ENCODE assay signal across 18 mouse cellular contexts in genomic region chr11:4297753-4298152, GRCm38 (mm10). TPM values are rescaled to one million over a fixed set of nuclear protein-coding genes. Genes with fewer than 3 reads are reported as not detected.
DNase-seq lines count a peak whose midpoint lies in the region; ATAC-seq and TF ChIP-seq lines count a peak whose summit lies in the region.
"Had no signal": no experiment of that assay in that cellular context is flagged by ENCODE, and none has a peak within 500 bp of the region (broad histone marks: within the 10 kb centered on the region; RNA-seq: fewer than 3 reads in every experiment).

No protein-coding gene starts in this region.

- DNase-seq in heart, adult 9 months (ENCODE audit: low spot score in 2 of 2), result peak; percentile 49 to 57
- DNase-seq in heart, postnatal 36 days, result no peak
- no peak for DNase-seq in lung, adult 2 months
- no peak for DNase-seq in G1E (ENCODE audit: low spot score)
- DNase-seq in lung, postnatal 36 days, result peak; percentile 43
- no peak for DNase-seq in forebrain, embryonic 10.5 days (ENCODE audit: extremely low spot score, low spot score)
- DNase-seq in testis, postnatal 10 days (ENCODE audit: low spot score), result no peak
- DNase-seq: cerebellum, adult 18-20 months; kidney, adult 2 months; layer of hippocampus, adult 9-11 months; midbrain, embryonic 14.5 days; right cerebral cortex, postnatal 25 days had no signal

- no peak overlapping the region for H3K27ac ChIP-seq in lung, embryonic 15.5 days
- H3K27ac ChIP-seq in forebrain, embryonic 10.5 days, result no peak overlapping the region
- H3K27ac ChIP-seq: embryonic facial prominence, embryonic 15.5 days; forebrain, embryonic 15.5 days had no signal

- H3K4me1 ChIP-seq in lung, embryonic 15.5 days, result peaks cover 60% of the 10 kb centered on the region
- H3K4me1 ChIP-seq in lung, adult 2 months (ENCODE audit: control insufficient read depth, insufficient read depth, low read length), result peaks cover 4% of the 10 kb centered on the region; the same call in 1 of the 2 replicates
- H3K4me1 ChIP-seq in G1E (ENCODE audit: insufficient read depth, low read depth, low read length), result peaks cover 85% of the 10 kb centered on the region
- H3K4me1 ChIP-seq in forebrain, embryonic 10.5 days, result peaks cover 42% of the 10 kb centered on the region

- H3K4me2 ChIP-seq in lung, embryonic 15.5 days, result no peak overlapping the region
- H3K4me2 ChIP-seq: embryonic facial prominence, embryonic 15.5 days; forebrain, embryonic 15.5 days had no signal

- H3K4me3 ChIP-seq in lung, embryonic 15.5 days, result no peak overlapping the region
- no peak overlapping the region for H3K4me3 ChIP-seq in lung, adult 2 months (replicated peaks; ENCODE audit: extremely low read depth, low read depth, low read length)
- no peak overlapping the region for H3K4me3 ChIP-seq in G1E (ENCODE audit: low read depth, low read length)
- H3K4me3 ChIP-seq in forebrain, embryonic 10.5 days, result no peak overlapping the region
- H3K4me3 ChIP-seq: embryonic facial prominence, embryonic 15.5 days; forebrain, embryonic 15.5 days; heart, adult 2 months had no signal

- WGBS in lung, embryonic 15.5 days, result 40% methylated on average over 3 of the region's 3 CpGs
- 46% methylated on average over 3 of the region's 3 CpGs for WGBS in lung, adult 2 months
- whole genome bisulfite sequencing in forebrain, embryonic 10.5 days, result 83% methylated on average over 3 of the region's 3 CpGs

- no peaks in the 10 kb centered on the region for H3K9me3 ChIP-seq in lung, embryonic 15.5 days
- no peaks in the 10 kb centered on the region for H3K9me3 ChIP-seq in G1E (replicated peaks)
- no peaks in the 10 kb centered on the region for H3K9me3 ChIP-seq in forebrain, embryonic 10.5 days
- H3K9me3 ChIP-seq: embryonic facial prominence, embryonic 15.5 days; forebrain, embryonic 15.5 days had no signal

- intact Hi-C loops in heart, postnatal 36 days (cut with DNase I), result no loop called here

- no peak for TF ChIP-seq POLR2A in lung, adult 2 months (IDR thresholded peaks at IDR 0.05; ENCODE audit: borderline replicate concordance, extremely low read depth, low read depth, low read length)

- no peaks in the 10 kb centered on the region for H3K36me3 ChIP-seq in lung, embryonic 15.5 days
- H3K36me3 ChIP-seq in G1E (replicated peaks), result no peaks in the 10 kb centered on the region
- H3K36me3 ChIP-seq in forebrain, embryonic 10.5 days (replicated peaks), result no peaks in the 10 kb centered on the region
- H3K36me3 ChIP-seq: embryonic facial prominence, embryonic 15.5 days; forebrain, embryonic 15.5 days had no signal

- peak; percentile 76; the same call in 1 of the 2 replicates for ATAC-seq in lung, embryonic 15.5 days (ENCODE audit: borderline replicate concordance, extremely low read depth, low FRiP score, low TSS enrichment)
- ATAC-seq in G1E (ENCODE audit: extremely low read depth, insufficient number of reproducible peaks, low FRiP score, poor library complexity, severe bottlenecking), result peak; percentile 66
- ATAC-seq: forebrain, embryonic 15.5 days; hindbrain, embryonic 16.5 days had no signal

- no peak overlapping the region for H3K9ac ChIP-seq in lung, embryonic 15.5 days
- H3K9ac ChIP-seq: embryonic facial prominence, embryonic 15.5 days; forebrain, embryonic 15.5 days had no signal

- H3K27me3 ChIP-seq in lung, embryonic 15.5 days, result peaks cover 23% of the 10 kb centered on the region
- peaks cover 19% of the 10 kb centered on the region for H3K27me3 ChIP-seq in G1E (ENCODE audit: insufficient read depth, low read length)
- H3K27me3 ChIP-seq in forebrain, embryonic 10.5 days (ENCODE audit: poor library complexity, severe bottlenecking), result peaks cover 39% of the 10 kb centered on the region
- H3K27me3 ChIP-seq: embryonic facial prominence, embryonic 15.5 days; forebrain, embryonic 15.5 days had no signal

- TF ChIP-seq CTCF in lung, adult 2 months (IDR thresholded peaks at IDR 0.05; ENCODE audit: insufficient read depth, low read length), result no peak
- no peak for TF ChIP-seq CTCF in G1E (IDR thresholded peaks at IDR 0.05; ENCODE audit: low read depth, low read length)

RNA-seq across cellular contexts. Expression of gene Lif, which starts 40.4 kb away (rescaled TPM):
- total RNA-seq in heart, postnatal 36 days (2021), result under 1 TPM; 0.16 to 0.50 TPM
- polyA plus RNA-seq in lung, embryonic 15.5 days (2015; fragmentation: Nextera tagmentation; extraction: Ambion mirVana), result 0.19 and 0.32 TPM in 2 replicates
- 3.5 and 4.9 TPM in 2 replicates for polyA plus RNA-seq in lung, adult 2 months (2012; rRNA removed)
- 0.75 TPM in 1 of 2 replicates, not detected in the other for total RNA-seq in G1E (2014; fragmentation: Nextera tagmentation)
- 1.0 and 1.2 TPM in 2 replicates for total RNA-seq in G1E (2017)
- 0.02 and 0.12 TPM in 2 replicates for polyA plus RNA-seq in G1E (2012)
- 0.11 TPM in 1 of 2 replicates, not detected in the other for polyA plus RNA-seq in forebrain, embryonic 10.5 days (2016; fragmentation: Nextera tagmentation; extraction: Ambion mirVana)
- total RNA-seq: liver, adult 2 months had no signal
- polyA plus RNA-seq: forebrain, embryonic 15.5 days; midbrain, embryonic 14.5 days had no signal

Comparison
In these comparisons a context has a peak if more than half of its experiments do, and no peak if none do; other contexts are left out.
1. DNase-seq: peak in heart, adult 9 months (2 of 2) and lung, postnatal 36 days (single experiment); none in heart, postnatal 36 days (0 of 2), lung, adult 2 months (single experiment), G1E (single experiment), forebrain, embryonic 10.5 days (single experiment) and testis, postnatal 10 days (single experiment).